Mouse (Mus musculus): ENCODE data around the gene Clec2l. TPM values are rescaled to one million over a fixed set of nuclear protein-coding genes. Genes with fewer than 3 reads are reported as not detected.

Gene Clec2l
- polyA plus RNA-seq, 1 experiment from 2014 or later = 3.1 TPM

GRCm38 (mm10) chr6:38704264-38704984 is 41.6 kb downstream of the Clec2l start:
- no peak for DNase-seq (ENCODE audit: low spot score)
- peaks cover 3% of the 10 kb centered on the region for H3K36me3 ChIP-seq (replicated peaks; ENCODE audit: control insufficient read depth, insufficient read depth, low read depth, low read length)
- H3K4me3 ChIP-seq (ENCODE audit: low read depth, low read length) = no peak overlapping the region
- no peak overlapping the region for H3K9ac ChIP-seq (replicated peaks; ENCODE audit: low read length)
- H3K9me3 ChIP-seq (replicated peaks; ENCODE audit: control insufficient read depth, low read length) = no peaks in the 10 kb centered on the region
- H3K27me3 ChIP-seq (ENCODE audit: control insufficient read depth, insufficient read depth, low read length) = no peaks in the 10 kb centered on the region
- ATAC-seq (replicated peaks; ENCODE audit: insufficient number of reproducible peaks, low FRiP score, low TSS enrichment, low read depth) = no peak
- H3K4me2 ChIP-seq (ENCODE audit: low read depth, low read length) = no peak overlapping the region
- no peaks in the 10 kb centered on the region for H3K4me1 ChIP-seq (ENCODE audit: control insufficient read depth, insufficient read depth, low read length)
- WGBS = 84% methylated on average over 7 of the region's 7 CpGs
- H3K27ac ChIP-seq (replicated peaks; ENCODE audit: low read depth, low read length) = no peak overlapping the region

GRCm38 (mm10) chr6:38710449-38710848 is 47.6 kb downstream of the Clec2l start:
- no peak overlapping the region for H3K9ac ChIP-seq (replicated peaks; ENCODE audit: low read length)
- H3K4me1 ChIP-seq (ENCODE audit: control insufficient read depth, insufficient read depth, low read length) = no peaks in the 10 kb centered on the region
- H3K4me3 ChIP-seq (ENCODE audit: low read depth, low read length) = no peak overlapping the region
- peaks cover 9% of the 10 kb centered on the region for H3K36me3 ChIP-seq (replicated peaks; ENCODE audit: control insufficient read depth, insufficient read depth, low read depth, low read length)
- 88% methylated on average over 3 of the region's 3 CpGs for WGBS
- H3K27ac ChIP-seq (replicated peaks; ENCODE audit: low read depth, low read length) = no peak overlapping the region
- DNase-seq (ENCODE audit: low spot score) (no peak), ATAC-seq (replicated peaks; ENCODE audit: insufficient number of reproducible peaks, low FRiP score, low TSS enrichment, low read depth) (no peak)
- no peaks in the 10 kb centered on the region for H3K27me3 ChIP-seq (ENCODE audit: control insufficient read depth, insufficient read depth, low read length)
- H3K9me3 ChIP-seq (replicated peaks; ENCODE audit: control insufficient read depth, low read length) = no peaks in the 10 kb centered on the region
- no peak overlapping the region for H3K4me2 ChIP-seq (ENCODE audit: low read depth, low read length)

- DNase-seq (ENCODE audit: low spot score) = no peak
- Histone ChIP-seq H3K27ac (replicated peaks; ENCODE audit: low read depth, low read length) (no peak overlapping the region), H3K36me3 (replicated peaks; ENCODE audit: control insufficient read depth, insufficient read depth, low read depth, low read length) (peaks cover 20% of the 10 kb centered on the region), H3K9ac (replicated peaks; ENCODE audit: low read length) (no peak overlapping the region), H3K4me2 (ENCODE audit: low read depth, low read length) (no peak overlapping the region), H3K27me3 (ENCODE audit: control insufficient read depth, insufficient read depth, low read length) (no peaks in the 10 kb centered on the region), H3K4me3 (ENCODE audit: low read depth, low read length) (no peak overlapping the region), H3K4me1 (ENCODE audit: control insufficient read depth, insufficient read depth, low read length) (no peaks in the 10 kb centered on the region), H3K9me3 (replicated peaks; ENCODE audit: control insufficient read depth, low read length) (no peaks in the 10 kb centered on the region)
- no peak for ATAC-seq (replicated peaks; ENCODE audit: insufficient number of reproducible peaks, low FRiP score, low TSS enrichment, low read depth)
- 83% methylated on average over 19 of the region's 19 CpGs for WGBS
Measured at GRCm38 (mm10) chr6:38713957-38714898, 51.4 kb downstream of the Clec2l start.

GRCm38 (mm10) chr6:38715881-38716280 is 53.0 kb downstream of the Clec2l start:
- Histone ChIP-seq H3K4me1 (ENCODE audit: control insufficient read depth, insufficient read depth, low read length) (no peaks in the 10 kb centered on the region), H3K9me3 (replicated peaks; ENCODE audit: control insufficient read depth, low read length) (no peaks in the 10 kb centered on the region), H3K27ac (replicated peaks; ENCODE audit: low read depth, low read length) (no peak overlapping the region), H3K9ac (replicated peaks; ENCODE audit: low read length) (no peak overlapping the region), H3K4me3 (ENCODE audit: low read depth, low read length) (no peak overlapping the region), H3K4me2 (ENCODE audit: low read depth, low read length) (no peak overlapping the region), H3K36me3 (replicated peaks; ENCODE audit: control insufficient read depth, insufficient read depth, low read depth, low read length) (peaks cover 22% of the 10 kb centered on the region), H3K27me3 (ENCODE audit: control insufficient read depth, insufficient read depth, low read length) (no peaks in the 10 kb centered on the region)
- ATAC-seq (replicated peaks; ENCODE audit: insufficient number of reproducible peaks, low FRiP score, low TSS enrichment, low read depth) = no peak
- DNase-seq (ENCODE audit: low spot score) = no peak
- WGBS = 92% methylated on average over 16 of the region's 16 CpGs

- peaks cover 22% of the 10 kb centered on the region for H3K36me3 ChIP-seq (replicated peaks; ENCODE audit: control insufficient read depth, insufficient read depth, low read depth, low read length)
- H3K27ac ChIP-seq (replicated peaks; ENCODE audit: low read depth, low read length) = no peak overlapping the region
- WGBS = 95% methylated on average over 7 of the region's 7 CpGs
- no peaks in the 10 kb centered on the region for H3K4me1 ChIP-seq (ENCODE audit: control insufficient read depth, insufficient read depth, low read length)
- no peak for DNase-seq (ENCODE audit: low spot score)
- H3K9me3 ChIP-seq (replicated peaks; ENCODE audit: control insufficient read depth, low read length) = no peaks in the 10 kb centered on the region
- no peak overlapping the region for H3K9ac ChIP-seq (replicated peaks; ENCODE audit: low read length)
- ATAC-seq (replicated peaks; ENCODE audit: insufficient number of reproducible peaks, low FRiP score, low TSS enrichment, low read depth) = no peak
- H3K4me3 ChIP-seq (ENCODE audit: low read depth, low read length) = no peak overlapping the region
- no peaks in the 10 kb centered on the region for H3K27me3 ChIP-seq (ENCODE audit: control insufficient read depth, insufficient read depth, low read length)
- H3K4me2 ChIP-seq (ENCODE audit: low read depth, low read length) = no peak overlapping the region
Measured at GRCm38 (mm10) chr6:38718625-38719024, 55.8 kb downstream of the Clec2l start.

- 70% methylated on average over 6 of the region's 6 CpGs for WGBS
- no peak for ATAC-seq (replicated peaks; ENCODE audit: insufficient number of reproducible peaks, low FRiP score, low TSS enrichment, low read depth)
- peaks cover 22% of the 10 kb centered on the region for H3K36me3 ChIP-seq (replicated peaks; ENCODE audit: control insufficient read depth, insufficient read depth, low read depth, low read length)
Measured at GRCm38 (mm10) chr6:38719229-38719628, 56.4 kb downstream of the Clec2l start.

GRCm38 (mm10) chr6:38721361-38721760 is 58.5 kb downstream of the Clec2l start:
- H3K4me1 ChIP-seq (ENCODE audit: control insufficient read depth, insufficient read depth, low read length) = no peaks in the 10 kb centered on the region
- DNase-seq (ENCODE audit: low spot score) (no peak), ATAC-seq (replicated peaks; ENCODE audit: insufficient number of reproducible peaks, low FRiP score, low TSS enrichment, low read depth) (no peak)
- 77% methylated on average over 1 of the region's 1 CpGs for WGBS
- peaks cover 14% of the 10 kb centered on the region for H3K36me3 ChIP-seq (replicated peaks; ENCODE audit: control insufficient read depth, insufficient read depth, low read depth, low read length)
- H3K4me3 ChIP-seq (ENCODE audit: low read depth, low read length) = no peak overlapping the region
- H3K4me2 ChIP-seq (ENCODE audit: low read depth, low read length) = no peak overlapping the region
- H3K9ac ChIP-seq (replicated peaks; ENCODE audit: low read length) = no peak overlapping the region
- no peaks in the 10 kb centered on the region for H3K27me3 ChIP-seq (ENCODE audit: control insufficient read depth, insufficient read depth, low read length)
- H3K9me3 ChIP-seq (replicated peaks; ENCODE audit: control insufficient read depth, low read length) = no peaks in the 10 kb centered on the region
- H3K27ac ChIP-seq (replicated peaks; ENCODE audit: low read depth, low read length) = no peak overlapping the region

More at GRCm38 (mm10) chr6:38719229-38719628, 56.4 kb downstream of the Clec2l start:
- Histone ChIP-seq H3K9me3 (replicated peaks; ENCODE audit: control insufficient read depth, low read length) (no peaks in the 10 kb centered on the region), H3K4me1 (ENCODE audit: control insufficient read depth, insufficient read depth, low read length) (no peaks in the 10 kb centered on the region), H3K27ac (replicated peaks; ENCODE audit: low read depth, low read length) (no peak overlapping the region), H3K4me3 (ENCODE audit: low read depth, low read length) (no peak overlapping the region), H3K4me2 (ENCODE audit: low read depth, low read length) (no peak overlapping the region), H3K27me3 (ENCODE audit: control insufficient read depth, insufficient read depth, low read length) (no peaks in the 10 kb centered on the region), H3K9ac (replicated peaks; ENCODE audit: low read length) (no peak overlapping the region)
- no peak for DNase-seq (ENCODE audit: low spot score)

- no peak overlapping the region for H3K9ac ChIP-seq (replicated peaks; ENCODE audit: low read length)
- ATAC-seq (replicated peaks; ENCODE audit: insufficient number of reproducible peaks, low FRiP score, low TSS enrichment, low read depth) (no peak), DNase-seq (ENCODE audit: low spot score) (no peak)
- peaks cover 9% of the 10 kb centered on the region for H3K36me3 ChIP-seq (replicated peaks; ENCODE audit: control insufficient read depth, insufficient read depth, low read depth, low read length)
- no peak overlapping the region for H3K27ac ChIP-seq (replicated peaks; ENCODE audit: low read depth, low read length)
- 88% methylated on average over 3 of the region's 3 CpGs for WGBS
- no peaks in the 10 kb centered on the region for H3K4me1 ChIP-seq (ENCODE audit: control insufficient read depth, insufficient read depth, low read length)
- H3K9me3 ChIP-seq (replicated peaks; ENCODE audit: control insufficient read depth, low read length) = no peaks in the 10 kb centered on the region
- H3K4me3 ChIP-seq (ENCODE audit: low read depth, low read length) = no peak overlapping the region
- H3K4me2 ChIP-seq (ENCODE audit: low read depth, low read length) = no peak overlapping the region
- H3K27me3 ChIP-seq (ENCODE audit: control insufficient read depth, insufficient read depth, low read length) = no peaks in the 10 kb centered on the region
Measured at GRCm38 (mm10) chr6:38725515-38725914, 62.6 kb downstream of the Clec2l start.
